Mouse (Mus musculus) heart, postnatal 0 days (tissue): ENCODE results near the gene Atrnl1. TPM values are rescaled to one million over a fixed set of nuclear protein-coding genes. Genes with fewer than 3 reads are reported as not detected.

Experiments used
- ATAC-seq: fragments of 200-750 bp; cut with Nextera tagmentation; 2 replicates; pipeline ENCODE4 v1.8.0; 2017; ENCODE audit warnings: low read depth, moderate number of reproducible peaks, moderate library complexity; ENCODE audit not compliant: insufficient read depth
- DNase-seq: peaks from one replicate; pipeline ENCODE4 v3.0.0-alpha.2; 2016; ENCODE audit warnings: low spot score
- H3K27ac ChIP-seq: fragments of 300-500 bp; sonication (generic); 2 replicates; pipeline ENCODE4 v1.5.1; 2014; ENCODE audit warnings: low read depth, mild to moderate bottlenecking
- H3K27me3 ChIP-seq: fragments of 300-500 bp; sonication (generic); 2 replicates; pipeline ENCODE4 v1.6.1; 2014; ENCODE audit warnings: low read length, mixed read lengths; ENCODE audit not compliant: control insufficient read depth, insufficient read depth
- H3K36me3 ChIP-seq: fragments of 300-500 bp; sonication (generic); replicated peaks from 2 replicates; pipeline ENCODE4 v1.6.1; 2014; ENCODE audit warnings: low read length, mixed read lengths; ENCODE audit not compliant: control insufficient read depth, insufficient read depth
- H3K4me1 ChIP-seq: fragments of 300-500 bp; sonication (generic); 2 replicates; pipeline ENCODE4 v1.6.1; 2014; ENCODE audit warnings: antibody characterized with exemption; ENCODE audit not compliant: control insufficient read depth, insufficient read depth
- H3K4me2 ChIP-seq: fragments of 300-500 bp; sonication (generic); 2 replicates; pipeline ENCODE4 v1.6.1; 2014; ENCODE audit warnings: low read depth, mild to moderate bottlenecking, low read length, moderate library complexity
- H3K4me3 ChIP-seq: fragments of 300-500 bp; sonication (generic); 2 replicates; pipeline ENCODE4 v1.5.1; 2014; ENCODE audit warnings: low read depth, low read length
- H3K9ac ChIP-seq: fragments of 300-500 bp; sonication (generic); replicated peaks from 2 replicates; pipeline ENCODE4 v1.6.1; 2014; ENCODE audit warnings: low read depth, low read length, mixed read lengths
- H3K9me3 ChIP-seq: fragments of 300-500 bp; sonication (generic); replicated peaks from 2 replicates; pipeline ENCODE4 v1.6.1; 2016; ENCODE audit warnings: low read length; ENCODE audit not compliant: control insufficient read depth
- CTCF ChIP-seq: IDR thresholded peaks from 2 replicates; pipeline ENCODE4 v1.5.1; 2016; ENCODE audit warnings: antibody characterized with exemption, control low read depth, low read depth
- EP300 ChIP-seq: IDR thresholded peaks from 2 replicates; pipeline ENCODE4 v1.6.1; 2016; ENCODE audit warnings: antibody characterized with exemption, low read depth
- WGBS: fragments of 180-500 bp; shearing (Covaris S2); extraction: QIAGEN DNeasy Blood & Tissue Kit; methylation state at CpG from one replicate; pipeline ENCODE4 v1.1.7; 2014; 5-methylcytosine and 5-hydroxymethylcytosine counted together
- polyA plus RNA-seq: library from polyadenylated mRNA; unstranded; fragments of >200 nt; fragmentation: Nextera tagmentation; extraction: Ambion mirVana; gene quantifications from 2 replicates; pipeline ENCODE4 v1.2.1, GENCODE M21; 2015
- total RNA-seq: library from RNA; depleted of rRNA; stranded (reverse); fragments of >200 nt; gene quantifications from 2 replicates; pipeline ENCODE4 v1.2.3, GENCODE M21; 2014; ENCODE audit warnings: low replicate concordance

The Atrnl1 gene
- total and polyA plus RNA-seq, 2 experiments from 2014 or later, result 1.7 to 16.9 TPM

- Histone ChIP-seq H3K4me1 (no peaks in the 10 kb centered on the region; the same call in none of the 2 replicates), H3K27me3 (no peaks in the 10 kb centered on the region), H3K36me3 (no peaks in the 10 kb centered on the region), H3K9ac (no peak overlapping the region), H3K27ac (no peak overlapping the region), H3K9me3 (no peaks in the 10 kb centered on the region), H3K4me2 (peak overlapping the region; percentile 46), H3K4me3 (no peak overlapping the region)
- WGBS, result 68% methylated on average over 19 of the region's 19 CpGs
- 0 out of 2 replicates have a peak, but pooled peaks have one; percentile 23 for ATAC-seq
- no peak for TF ChIP-seq EP300
- TF ChIP-seq CTCF, result 0 out of 2 replicates have a peak, but pooled peaks have one; percentile 18
- no peak for DNase-seq
Measured at GRCm38 (mm10) chr19:58118141-58118835, 507.5 kb downstream of the Atrnl1 start.

GRCm38 (mm10) chr19:58118864-58119263 lies 508.0 kb downstream of the Atrnl1 start:
- ATAC-seq (no peak), DNase-seq (no peak)
- Histone ChIP-seq H3K27ac (no peak overlapping the region), H3K4me3 (no peak overlapping the region), H3K36me3 (no peaks in the 10 kb centered on the region), H3K9ac (no peak overlapping the region), H3K9me3 (no peaks in the 10 kb centered on the region), H3K4me1 (no peaks in the 10 kb centered on the region; the same call in none of the 2 replicates), H3K27me3 (no peaks in the 10 kb centered on the region), H3K4me2 (no peak overlapping the region)
- 93% methylated on average over 11 of the region's 11 CpGs for WGBS
- no peak for TF ChIP-seq CTCF
- no peak for TF ChIP-seq EP300

- Histone ChIP-seq H3K27ac (no peak overlapping the region), H3K4me1 (no peaks in the 10 kb centered on the region; the same call in none of the 2 replicates), H3K9me3 (no peaks in the 10 kb centered on the region), H3K27me3 (no peaks in the 10 kb centered on the region), H3K4me2 (peak overlapping the region; percentile 9; the same call in 1 of the 2 replicates), H3K36me3 (no peaks in the 10 kb centered on the region), H3K9ac (no peak overlapping the region), H3K4me3 (no peak overlapping the region)
- no peak for DNase-seq
- ATAC-seq, result no peak
- no peak for TF ChIP-seq CTCF
- no peak for TF ChIP-seq EP300
- 54% methylated on average over 13 of the region's 13 CpGs for WGBS
Measured at GRCm38 (mm10) chr19:58119681-58120173, 508.9 kb downstream of the Atrnl1 start.

- H3K4me3 ChIP-seq, result no peak overlapping the region
- no peaks in the 10 kb centered on the region for H3K36me3 ChIP-seq
- no peaks in the 10 kb centered on the region for H3K9me3 ChIP-seq
- H3K27me3 ChIP-seq, result no peaks in the 10 kb centered on the region
- no peak overlapping the region for H3K27ac ChIP-seq
- no peak for DNase-seq
- no peak for TF ChIP-seq CTCF
- no peak for TF ChIP-seq EP300
- H3K9ac ChIP-seq, result no peak overlapping the region
- no peaks in the 10 kb centered on the region; the same call in none of the 2 replicates for H3K4me1 ChIP-seq
- no peak overlapping the region for H3K4me2 ChIP-seq
- ATAC-seq, result no peak
- WGBS, result 82% methylated on average over 9 of the region's 9 CpGs
Measured at GRCm38 (mm10) chr19:58120661-58121060, 509.8 kb downstream of the Atrnl1 start.

GRCm38 (mm10) chr19:58121628-58122027 lies 510.8 kb downstream of the Atrnl1 start:
- no peak for ATAC-seq
- H3K27me3 ChIP-seq, result no peaks in the 10 kb centered on the region
- no peak for TF ChIP-seq CTCF
- no peak for TF ChIP-seq EP300
- H3K9me3 ChIP-seq, result no peaks in the 10 kb centered on the region
- WGBS, result 79% methylated on average over 6 of the region's 6 CpGs
- H3K27ac ChIP-seq, result no peak overlapping the region
- H3K4me3 ChIP-seq, result no peak overlapping the region
- H3K36me3 ChIP-seq, result no peaks in the 10 kb centered on the region
- no peak for DNase-seq
- H3K4me1 ChIP-seq, result no peaks in the 10 kb centered on the region; the same call in none of the 2 replicates
- H3K9ac ChIP-seq, result no peak overlapping the region
- H3K4me2 ChIP-seq, result no peak overlapping the region
